Mouse (Mus musculus): Measurements from ENCODE around the gene Creb3l1.

DNA sequence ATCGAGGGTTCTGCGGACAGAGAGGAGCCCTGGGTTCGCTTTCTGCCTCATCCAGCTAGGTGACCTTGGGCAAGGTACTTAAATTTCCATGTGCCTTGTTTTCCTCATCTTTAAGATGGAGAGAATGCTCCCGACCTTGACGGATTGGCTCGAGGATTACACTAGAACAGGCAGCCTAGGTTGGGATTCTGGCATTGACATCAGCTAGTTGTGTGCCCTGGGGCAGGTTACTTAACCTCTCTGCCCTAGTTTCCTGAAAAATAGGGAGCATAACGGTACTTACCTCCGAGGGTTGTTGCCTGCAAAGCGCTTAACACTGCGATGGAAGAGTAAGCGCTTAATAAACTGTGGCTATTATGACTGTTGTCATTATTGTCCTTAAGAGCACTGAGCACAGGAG lies 34.6 kb upstream of the Creb3l1 start:
- TF ChIP-seq EP300 (IDR thresholded peaks at IDR 0.05; ENCODE audit: insufficient read depth, low read depth, low read length) (no peak), CTCF (IDR thresholded peaks at IDR 0.05; ENCODE audit: low read depth, low read length) (no peak)
